Mouse (Mus musculus) brain, embryonic 14.5 days (tissue): Measurements from ENCODE around the gene Tead1.

Source experiments
- CTCF ChIP-seq: fragments of 200-500 bp; IDR thresholded peaks from 2 replicates; pipeline ENCODE4 v1.5.1; 2012; ENCODE audit warnings: inconsistent platforms, mild to moderate bottlenecking, moderate library complexity, borderline replicate concordance; ENCODE audit not compliant: insufficient read depth, insufficient read length; ENCODE audit errors: extremely low read depth
- POLR2A ChIP-seq: fragments of 200-500 bp; IDR thresholded peaks from 2 replicates; pipeline ENCODE4 v1.6.1; 2012; ENCODE audit warnings: mild to moderate bottlenecking, inconsistent platforms, borderline replicate concordance; ENCODE audit not compliant: poor library complexity, insufficient read depth, insufficient read length, severe bottlenecking; ENCODE audit errors: extremely low read depth

- TF ChIP-seq POLR2A: no peak
- no peak for TF ChIP-seq CTCF
Measured at GRCm38 (mm10) chr7:112826114-112826911, 147.2 kb downstream of the Tead1 start.
